Comparison of ENCODE assay signal across 9 mouse cellular contexts in genomic region chr19:16585379-16585778, GRCm38 (mm10).
A peak's percentile ranks its signal among the peaks of the same experiment; 100 is the strongest.
DNase-seq lines count a peak whose midpoint lies in the region; ATAC-seq and TF ChIP-seq lines count a peak whose summit lies in the region.
"Had no signal": no experiment of that assay in that cellular context is flagged by ENCODE, and none has a peak within 500 bp of the region (broad histone marks: within the 10 kb centered on the region; RNA-seq: fewer than 3 reads in every experiment).

No protein-coding gene starts in this region.

- no peak overlapping the region for H3K4me3 ChIP-seq in cerebellum, adult 2 months (replicated peaks; ENCODE audit: insufficient read depth, low read depth, low read length)
- no peak overlapping the region for H3K4me3 ChIP-seq in liver, embryonic 13.5 days (replicated peaks)
- no peak overlapping the region for H3K4me3 ChIP-seq in liver, embryonic 11.5 days (ENCODE audit: low read depth, low read length)
- H3K4me3 ChIP-seq in embryonic facial prominence, embryonic 14.5 days (ENCODE audit: low read depth, low read length), result no peak overlapping the region
- H3K4me3 ChIP-seq in kidney, embryonic 15.5 days (replicated peaks), result no peak overlapping the region
- H3K4me3 ChIP-seq: heart, embryonic 15.5 days had no signal

- no peaks in the 10 kb centered on the region for H3K4me1 ChIP-seq in cerebellum, adult 2 months (ENCODE audit: control insufficient read depth, insufficient read depth, low read length)
- no peaks in the 10 kb centered on the region; the same call in 1 of the 2 replicates for H3K4me1 ChIP-seq in liver, embryonic 13.5 days (replicated peaks)
- 0 out of 2 replicates have a peak, but pooled peaks cover 2% of the 10 kb centered on the region for H3K4me1 ChIP-seq in liver, embryonic 11.5 days (replicated peaks; ENCODE audit: control insufficient read depth, insufficient read depth, low read length)
- H3K4me1 ChIP-seq in embryonic facial prominence, embryonic 14.5 days (ENCODE audit: control insufficient read depth, insufficient read depth, low read length), result peaks cover 9% of the 10 kb centered on the region; the same call in 1 of the 2 replicates
- H3K4me1 ChIP-seq in kidney, embryonic 15.5 days, result no peaks in the 10 kb centered on the region
- H3K4me1 ChIP-seq: heart, embryonic 15.5 days had no signal

- no peaks in the 10 kb centered on the region for H3K27me3 ChIP-seq in cerebellum, adult 2 months (ENCODE audit: control insufficient read depth, insufficient read depth, low read length)
- H3K27me3 ChIP-seq in liver, embryonic 13.5 days, result no peaks in the 10 kb centered on the region
- H3K27me3 ChIP-seq in liver, embryonic 11.5 days (replicated peaks; ENCODE audit: control insufficient read depth, insufficient read depth, low read length), result no peaks in the 10 kb centered on the region
- H3K27me3 ChIP-seq in embryonic facial prominence, embryonic 14.5 days (replicated peaks; ENCODE audit: control insufficient read depth, insufficient read depth, low read length), result no peaks in the 10 kb centered on the region
- H3K27me3 ChIP-seq in kidney, embryonic 15.5 days, result no peaks in the 10 kb centered on the region
- H3K27me3 ChIP-seq: heart, embryonic 15.5 days had no signal

- no peaks in the 10 kb centered on the region for H3K36me3 ChIP-seq in liver, embryonic 13.5 days
- no peaks in the 10 kb centered on the region for H3K36me3 ChIP-seq in liver, embryonic 11.5 days (ENCODE audit: control insufficient read depth, insufficient read depth, low read length)
- no peaks in the 10 kb centered on the region for H3K36me3 ChIP-seq in embryonic facial prominence, embryonic 14.5 days (ENCODE audit: control insufficient read depth, insufficient read depth, low read length)
- no peaks in the 10 kb centered on the region for H3K36me3 ChIP-seq in kidney, embryonic 15.5 days
- H3K36me3 ChIP-seq: heart, embryonic 15.5 days had no signal

- WGBS in cerebellum, adult 2 months, result 14% methylated on average over 3 of the region's 3 CpGs
- 7% methylated on average over 3 of the region's 3 CpGs for WGBS in liver, embryonic 13.5 days (ENCODE audit: insufficient replicate concordance)
- 13% methylated on average over 3 of the region's 3 CpGs for WGBS in liver, embryonic 11.5 days
- 16% methylated on average over 3 of the region's 3 CpGs for WGBS in embryonic facial prominence, embryonic 14.5 days
- WGBS in kidney, embryonic 15.5 days, result 9% methylated on average over 3 of the region's 3 CpGs

- no peak overlapping the region for H3K27ac ChIP-seq in cerebellum, adult 2 months (ENCODE audit: insufficient read depth, low read length)
- H3K27ac ChIP-seq in liver, embryonic 13.5 days, result no peak overlapping the region
- no peak overlapping the region for H3K27ac ChIP-seq in liver, embryonic 11.5 days (ENCODE audit: low read depth, low read length)
- H3K27ac ChIP-seq in embryonic facial prominence, embryonic 14.5 days (replicated peaks; ENCODE audit: low read depth, low read length), result no peak overlapping the region
- no peak overlapping the region for H3K27ac ChIP-seq in kidney, embryonic 15.5 days
- H3K27ac ChIP-seq: heart, embryonic 15.5 days had no signal

- peak in 1 of 2 experiments; percentile 13 for DNase-seq in cerebellum, adult 2 months
- no peak for DNase-seq in cerebellum, adult 8-10 months
- DNase-seq in liver, embryonic 13.5 days, result peak; percentile 20
- DNase-seq in liver, embryonic 11.5 days (ENCODE audit: low spot score), result no peak
- peak; percentile 41 for DNase-seq in embryonic facial prominence, embryonic 14.5 days (ENCODE audit: low spot score)
- peak; percentile 73 for DNase-seq in retina, embryonic 14.5 days (ENCODE audit: low spot score)
- DNase-seq in frontal cortex, postnatal 25 days (ENCODE audit: low spot score in 2 of 2), result no peak

- H3K4me2 ChIP-seq in liver, embryonic 13.5 days, result no peak overlapping the region
- no peak overlapping the region for H3K4me2 ChIP-seq in liver, embryonic 11.5 days
- no peak overlapping the region for H3K4me2 ChIP-seq in embryonic facial prominence, embryonic 14.5 days (ENCODE audit: low read depth, low read length)
- no peak overlapping the region for H3K4me2 ChIP-seq in kidney, embryonic 15.5 days
- H3K4me2 ChIP-seq: heart, embryonic 15.5 days had no signal

- TF ChIP-seq POLR2A in cerebellum, adult 2 months (IDR thresholded peaks at IDR 0.05; ENCODE audit: borderline replicate concordance, insufficient read depth, low read length), result no peak

- no peak overlapping the region for H3K9ac ChIP-seq in liver, embryonic 13.5 days
- no peak overlapping the region for H3K9ac ChIP-seq in liver, embryonic 11.5 days (ENCODE audit: low read depth, low read length)
- no peak overlapping the region for H3K9ac ChIP-seq in embryonic facial prominence, embryonic 14.5 days (ENCODE audit: low read depth, low read length)
- no peak overlapping the region for H3K9ac ChIP-seq in kidney, embryonic 15.5 days
- H3K9ac ChIP-seq: heart, embryonic 15.5 days had no signal

- ATAC-seq in liver, embryonic 13.5 days (ENCODE audit: low read depth), result no peak
- no peak for ATAC-seq in liver, embryonic 11.5 days (replicated peaks; ENCODE audit: low FRiP score)
- no peak for ATAC-seq in embryonic facial prominence, embryonic 14.5 days (ENCODE audit: low read depth)
- ATAC-seq in kidney, embryonic 15.5 days (replicated peaks; ENCODE audit: low FRiP score), result no peak

- peak; percentile 34; the same call in 1 of the 2 replicates for TF ChIP-seq CTCF in cerebellum, adult 2 months (IDR thresholded peaks at IDR 0.05; ENCODE audit: borderline replicate concordance, insufficient read depth, low read depth, low read length)

- no peaks in the 10 kb centered on the region for H3K9me3 ChIP-seq in liver, embryonic 13.5 days (replicated peaks)
- H3K9me3 ChIP-seq in liver, embryonic 11.5 days (ENCODE audit: control insufficient read depth, low read length), result no peaks in the 10 kb centered on the region
- no peaks in the 10 kb centered on the region for H3K9me3 ChIP-seq in embryonic facial prominence, embryonic 14.5 days (ENCODE audit: control insufficient read depth, low read length)
- H3K9me3 ChIP-seq in kidney, embryonic 15.5 days (replicated peaks), result no peaks in the 10 kb centered on the region
- H3K9me3 ChIP-seq: heart, embryonic 15.5 days had no signal

Comparison
In these comparisons a context has a peak if more than half of its experiments do, and no peak if none do; other contexts are left out.
1. DNase-seq: peak in liver, embryonic 13.5 days (single experiment), embryonic facial prominence, embryonic 14.5 days (single experiment) and retina, embryonic 14.5 days (single experiment); none in cerebellum, adult 8-10 months (single experiment), liver, embryonic 11.5 days (single experiment) and frontal cortex, postnatal 25 days (0 of 2).